Comparison of ENCODE assay signal across 25 mouse cellular contexts in the genomic region with DNA sequence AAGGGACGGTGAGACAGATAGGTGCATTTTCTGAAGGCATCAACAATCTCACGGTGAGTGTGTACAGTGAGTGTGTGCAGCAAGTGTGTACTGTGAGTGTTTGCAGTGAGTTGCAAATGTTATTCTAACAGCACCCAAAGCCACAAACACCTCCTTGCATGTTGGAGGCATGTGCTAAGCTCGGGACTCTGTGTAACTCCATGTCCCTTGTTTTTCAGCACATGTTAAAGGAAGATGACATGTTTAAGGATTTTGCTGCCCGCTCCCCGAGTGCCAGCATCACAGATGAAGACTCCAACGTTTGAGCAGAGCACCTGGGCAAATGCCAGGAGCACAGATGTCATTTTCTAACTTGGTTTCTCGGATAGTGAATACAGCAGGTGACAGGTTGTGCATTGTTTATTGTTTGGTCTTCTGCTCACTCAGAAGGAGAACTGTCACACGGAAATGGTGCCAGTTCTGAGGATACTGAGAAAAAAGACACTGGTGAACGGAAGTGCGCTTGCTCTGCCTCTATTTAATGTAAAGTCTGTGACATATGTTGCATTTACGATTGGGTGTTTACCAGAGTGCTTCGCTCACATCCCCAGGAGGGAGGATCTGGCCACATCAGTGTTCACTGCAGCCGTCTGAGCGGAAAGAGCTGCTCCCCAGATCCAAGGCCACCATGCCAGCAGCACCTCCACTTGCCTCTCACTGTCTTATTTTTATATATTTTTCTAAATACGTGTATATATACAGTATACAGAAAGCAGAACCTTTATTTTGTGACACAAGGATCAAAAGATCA. TPM values are rescaled to one million over a fixed set of nuclear protein-coding genes. Genes with fewer than 3 reads are reported as not detected.
DNase-seq lines count a peak whose midpoint lies in the region; ATAC-seq and TF ChIP-seq lines count a peak whose summit lies in the region.
"Had no signal": no experiment of that assay in that cellular context is flagged by ENCODE, and none has a peak within 500 bp of the region (broad histone marks: within the 10 kb centered on the region; RNA-seq: fewer than 3 reads in every experiment).

No protein-coding gene starts in this region.

- peak; percentile 50 for DNase-seq in hindbrain, postnatal 0 days (ENCODE audit: low spot score)
- peak; percentile 72 to 80 for DNase-seq in cerebellum, adult 18-20 months
- DNase-seq in cerebellum, postnatal 25 days, result peak; percentile 72 to 79
- no peak for DNase-seq in urinary bladder, postnatal 14 days (ENCODE audit: low spot score)
- no peak for DNase-seq in retina, postnatal 1 day
- DNase-seq in adrenal gland, postnatal 4 days (ENCODE audit: low spot score in 2 of 2), result no peak
- DNase-seq: adrenal gland, postnatal 10 days; gastrocnemius, postnatal 25 days; kidney, postnatal 36 days; liver, embryonic 13.5 days; lung, postnatal 4 days; thymus, postnatal 4 days had no signal

- H3K4me3 ChIP-seq in hindbrain, postnatal 0 days (ENCODE audit: low read length), result no peak overlapping the region
- H3K4me3 ChIP-seq in hindbrain, embryonic 16.5 days (ENCODE audit: low read length), result no peak overlapping the region
- H3K4me3 ChIP-seq: embryonic facial prominence, embryonic 12.5 days; erythroblast, embryonic 14.5 days; limb, embryonic 12.5 days; liver, embryonic 13.5 days; lung, embryonic 15.5 days; midbrain, embryonic 10.5 days; neural tube, embryonic 12.5 days had no signal

- H3K9ac ChIP-seq in hindbrain, postnatal 0 days (replicated peaks; ENCODE audit: low read length), result no peak overlapping the region
- no peak overlapping the region for H3K9ac ChIP-seq in hindbrain, embryonic 16.5 days (ENCODE audit: low read depth, low read length)
- H3K9ac ChIP-seq: embryonic facial prominence, embryonic 12.5 days; hindbrain, embryonic 14.5 days; limb, embryonic 12.5 days; liver, embryonic 13.5 days; lung, embryonic 15.5 days; neural tube, embryonic 12.5 days had no signal

- 70% methylated on average over 15 of the region's 15 CpGs for WGBS in hindbrain, postnatal 0 days
- 82% methylated on average over 15 of the region's 15 CpGs for WGBS in hindbrain, embryonic 16.5 days

- no peak overlapping the region for H3K4me2 ChIP-seq in hindbrain, postnatal 0 days (ENCODE audit: low read depth, low read length)
- no peak overlapping the region for H3K4me2 ChIP-seq in hindbrain, embryonic 16.5 days (ENCODE audit: low read length)
- H3K4me2 ChIP-seq: embryonic facial prominence, embryonic 12.5 days; heart, embryonic 11.5 days; hindbrain, embryonic 14.5 days; limb, embryonic 12.5 days; liver, embryonic 13.5 days; lung, embryonic 15.5 days; neural tube, embryonic 12.5 days had no signal

- ATAC-seq in hindbrain, postnatal 0 days, result no peak
- ATAC-seq in hindbrain, embryonic 16.5 days, result no peak
- peak; percentile 48 for ATAC-seq in cerebellum, adult (ENCODE audit: insufficient number of reproducible peaks, low FRiP score, low TSS enrichment)
- ATAC-seq: intestine, embryonic 16.5 days had no signal

- no peaks in the 10 kb centered on the region for H3K4me1 ChIP-seq in hindbrain, postnatal 0 days (ENCODE audit: insufficient read depth, low read length)
- no peaks in the 10 kb centered on the region for H3K4me1 ChIP-seq in hindbrain, embryonic 16.5 days (ENCODE audit: control insufficient read depth, insufficient read depth, low read depth, low read length)
- H3K4me1 ChIP-seq: embryonic facial prominence, embryonic 12.5 days; limb, embryonic 12.5 days; liver, embryonic 13.5 days; lung, embryonic 15.5 days; midbrain, embryonic 10.5 days had no signal

- TF ChIP-seq CTCF in hindbrain, postnatal 0 days (IDR thresholded peaks at IDR 0.05; ENCODE audit: low read depth), result no peak

- no peak overlapping the region for H3K27ac ChIP-seq in hindbrain, postnatal 0 days
- no peak overlapping the region for H3K27ac ChIP-seq in hindbrain, embryonic 16.5 days (ENCODE audit: low read depth, low read length)
- H3K27ac ChIP-seq: embryonic facial prominence, embryonic 12.5 days; hindbrain, embryonic 14.5 days; limb, embryonic 12.5 days; liver, embryonic 13.5 days; lung, embryonic 15.5 days; midbrain, embryonic 10.5 days; neural tube, embryonic 12.5 days had no signal

- H3K9me3 ChIP-seq in hindbrain, postnatal 0 days (ENCODE audit: low read length), result no peaks in the 10 kb centered on the region
- no peaks in the 10 kb centered on the region for H3K9me3 ChIP-seq in hindbrain, embryonic 16.5 days (ENCODE audit: control insufficient read depth, low read length)
- H3K9me3 ChIP-seq: embryonic facial prominence, embryonic 12.5 days; limb, embryonic 12.5 days; liver, embryonic 13.5 days; lung, embryonic 15.5 days; midbrain, embryonic 10.5 days; neural tube, embryonic 12.5 days had no signal

- no peaks in the 10 kb centered on the region for H3K27me3 ChIP-seq in hindbrain, postnatal 0 days (ENCODE audit: insufficient read depth, low read length)
- H3K27me3 ChIP-seq in hindbrain, embryonic 16.5 days (replicated peaks; ENCODE audit: control insufficient read depth, insufficient read depth, low read length), result no peaks in the 10 kb centered on the region
- H3K27me3 ChIP-seq: embryonic facial prominence, embryonic 12.5 days; limb, embryonic 12.5 days; liver, embryonic 13.5 days; lung, embryonic 15.5 days; neural tube, embryonic 12.5 days had no signal

- 0 out of 2 replicates have a peak, but pooled peaks cover 3% of the 10 kb centered on the region for H3K36me3 ChIP-seq in hindbrain, postnatal 0 days (ENCODE audit: insufficient read depth, low read length)
- no peaks in the 10 kb centered on the region for H3K36me3 ChIP-seq in hindbrain, embryonic 16.5 days (ENCODE audit: control insufficient read depth, insufficient read depth, low read length)
- H3K36me3 ChIP-seq: neural tube, embryonic 12.5 days had no signal

RNA-seq across cellular contexts. Expression of gene Rep15, which starts 2.1 kb away (rescaled TPM):
- 0.50 TPM in 1 of 2 replicates, not detected in the other for total RNA-seq in hindbrain, postnatal 0 days (2014; rRNA removed)
- 0.48 TPM in 2 replicates for polyA plus RNA-seq in hindbrain, postnatal 0 days (2015; fragmentation: Nextera tagmentation; extraction: Ambion mirVana)
- polyA plus RNA-seq in hindbrain, embryonic 16.5 days (2015; fragmentation: Nextera tagmentation; extraction: Ambion mirVana), result 0.54 and 0.82 TPM in 2 replicates
- 1 to 10 TPM; 2.1 to 2.6 TPM for total RNA-seq in adrenal gland, postnatal 4 days (2021)
- polyA plus RNA-seq: erythroblast, embryonic 14.5 days had no signal

RNA-seq across cellular contexts. Expression of gene Mrps35, which starts 12.3 kb away (rescaled TPM):
- total RNA-seq in hindbrain, postnatal 0 days (2014; rRNA removed), result 8.3 and 8.7 TPM in 2 replicates
- polyA plus RNA-seq in hindbrain, postnatal 0 days (2015; fragmentation: Nextera tagmentation; extraction: Ambion mirVana), result 78.5 and 79.9 TPM in 2 replicates
- polyA plus RNA-seq in hindbrain, embryonic 16.5 days (2015; fragmentation: Nextera tagmentation; extraction: Ambion mirVana), result 76.1 and 81.6 TPM in 2 replicates
- total RNA-seq in adrenal gland, postnatal 4 days (2021), result 100 to 1,000 TPM; 105 to 109 TPM

RNA-seq across cellular contexts. Expression of gene Mansc4, which starts 56.5 kb away (rescaled TPM):
- 0.40 and 1.7 TPM in 2 replicates for total RNA-seq in hindbrain, postnatal 0 days (2014; rRNA removed)
- polyA plus RNA-seq in hindbrain, postnatal 0 days (2015; fragmentation: Nextera tagmentation; extraction: Ambion mirVana), result 1.4 and 2.0 TPM in 2 replicates
- 0.65 and 0.81 TPM in 2 replicates for polyA plus RNA-seq in hindbrain, embryonic 16.5 days (2015; fragmentation: Nextera tagmentation; extraction: Ambion mirVana)
- total RNA-seq in adrenal gland, postnatal 4 days (2021), result 1 to 10 TPM in 1 of 2 experiments, under 1 TPM in 1; 0.93 to 1.1 TPM
- total RNA-seq: gastrocnemius, postnatal 25 days; heart, postnatal 10 days; monocyte, adult 5-6 weeks had no signal
- polyA plus RNA-seq: erythroblast, embryonic 14.5 days; liver, embryonic 13.5 days had no signal

Comparison
In these comparisons a context has a peak if more than half of its experiments do, and no peak if none do; other contexts are left out.
1. DNase-seq: peak in hindbrain, postnatal 0 days (single experiment), cerebellum, adult 18-20 months (2 of 2) and cerebellum, postnatal 25 days (2 of 2); none in urinary bladder, postnatal 14 days (single experiment), retina, postnatal 1 day (single experiment) and adrenal gland, postnatal 4 days (0 of 2).
2. RNA of gene Mrps35, which starts 12.3 kb away (total RNA-seq): 105 to 109 TPM in adrenal gland, postnatal 4 days; 8.3 to 8.7 TPM in hindbrain, postnatal 0 days; every median in the first group is over 10 times any median in the second.